Mouse (Mus musculus) brain, embryonic 14.5 days (tissue): Measurements from ENCODE around the gene Gnaq. TPM values are rescaled to one million over a fixed set of nuclear protein-coding genes. Genes with fewer than 3 reads are reported as not detected.

ENCODE experiments used
- DNase-seq: peaks from one replicate; pipeline ENCODE4 v3.0.0-alpha.2; 2011; ENCODE audit warnings: low read depth
- CTCF ChIP-seq: fragments of 200-500 bp; IDR thresholded peaks from 2 replicates; pipeline ENCODE4 v1.5.1; 2012; ENCODE audit warnings: inconsistent platforms, mild to moderate bottlenecking, moderate library complexity, borderline replicate concordance; ENCODE audit not compliant: insufficient read depth, insufficient read length; ENCODE audit errors: extremely low read depth
- POLR2A ChIP-seq: fragments of 200-500 bp; IDR thresholded peaks from 2 replicates; pipeline ENCODE4 v1.6.1; 2012; ENCODE audit warnings: mild to moderate bottlenecking, inconsistent platforms, borderline replicate concordance; ENCODE audit not compliant: poor library complexity, insufficient read depth, insufficient read length, severe bottlenecking; ENCODE audit errors: extremely low read depth
- polyA plus RNA-seq: library from polyadenylated mRNA; depleted of rRNA; stranded (reverse); fragments of >200 nt; gene quantifications from 2 replicates; pipeline ENCODE4 v1.2.3, GENCODE M21; 2012

Gene Gnaq
- polyA plus RNA-seq, 1 experiment: 83.4 TPM

DNA sequence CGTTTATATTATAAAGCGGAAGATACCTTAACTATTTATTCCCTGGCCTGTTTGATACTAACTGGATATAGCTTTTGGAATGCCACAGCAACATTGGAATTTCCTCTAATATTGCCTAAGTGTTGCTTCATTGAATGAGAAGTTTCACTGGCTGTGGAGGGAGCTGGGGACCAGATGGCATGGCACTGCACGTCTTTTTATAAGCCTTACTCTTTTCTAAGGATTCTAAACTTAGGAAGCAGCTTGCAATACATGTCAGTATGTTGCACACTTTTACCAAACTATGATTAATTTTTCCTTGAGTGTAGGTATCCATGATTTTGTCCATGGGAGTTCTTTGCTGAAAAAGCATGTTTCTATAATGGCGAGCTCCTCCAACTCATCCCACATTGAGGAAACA lies 87.3 kb downstream of the Gnaq start:
- no peak for DNase-seq
- TF ChIP-seq POLR2A (no peak), CTCF (no peak)

DNA sequence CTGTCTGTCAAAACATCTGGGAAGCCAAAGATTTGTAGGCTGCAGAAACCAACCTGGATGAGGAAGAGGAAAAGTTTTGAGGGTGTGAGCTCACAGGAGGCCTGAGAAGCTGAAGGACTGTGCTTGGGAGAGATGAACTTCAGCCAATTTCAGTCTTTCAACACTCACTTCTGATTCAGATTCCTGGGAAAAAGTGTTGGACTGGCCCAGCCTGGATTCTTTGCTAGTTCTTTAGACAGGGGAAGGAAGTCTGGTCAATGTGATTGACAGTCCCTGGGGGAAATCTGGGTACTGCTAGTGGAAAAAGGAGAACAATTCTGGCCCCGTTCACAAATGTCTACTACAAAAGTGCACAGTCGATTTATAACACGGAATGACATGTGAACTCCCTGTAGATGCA lies 89.9 kb downstream of the Gnaq start:
- no peak for TF ChIP-seq POLR2A
- no peak for TF ChIP-seq CTCF
- DNase-seq: no peak

DNA sequence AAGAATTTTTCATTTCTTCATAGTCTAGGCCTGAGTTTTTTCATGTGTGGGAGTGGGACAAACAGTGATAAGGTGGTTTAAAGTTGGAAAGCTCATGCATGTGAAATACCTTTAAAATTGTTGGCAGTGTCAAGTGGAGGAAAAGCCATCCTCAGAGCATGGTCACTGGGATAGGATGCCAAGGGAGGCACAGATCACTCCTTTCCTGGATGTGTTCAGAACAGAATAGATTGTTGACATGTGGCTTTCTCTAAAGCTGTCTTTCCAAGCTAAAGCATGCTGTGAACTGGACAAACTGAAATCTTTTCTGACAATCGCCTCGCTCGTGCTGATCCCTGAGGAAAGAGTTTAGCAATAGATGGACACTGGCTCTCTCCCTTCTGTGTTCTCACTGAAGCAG lies 90.5 kb downstream of the Gnaq start:
- TF ChIP-seq POLR2A (no peak), CTCF (no peak)
- no peak for DNase-seq

DNA sequence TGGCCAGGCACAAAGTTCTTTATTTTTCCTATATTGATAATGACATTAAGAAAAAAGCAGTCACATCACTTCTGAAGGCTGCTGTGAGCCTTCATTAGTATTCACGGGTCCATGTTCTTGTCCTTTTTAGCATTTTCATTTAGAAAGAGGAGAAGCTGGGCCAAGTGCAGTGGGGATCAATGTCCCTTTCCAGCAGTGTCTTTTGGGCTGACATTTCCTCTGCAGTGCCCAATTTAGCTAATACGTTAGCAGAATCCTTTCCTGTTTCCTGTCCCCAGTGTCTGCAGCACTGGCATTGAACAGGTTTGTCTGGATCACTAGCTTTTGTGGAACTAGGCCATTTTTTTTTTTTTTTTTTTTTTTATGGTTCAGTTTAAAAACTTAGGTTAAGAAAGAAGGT lies 92.2 kb downstream of the Gnaq start:
- TF ChIP-seq CTCF: no peak
- DNase-seq: no peak

DNA sequence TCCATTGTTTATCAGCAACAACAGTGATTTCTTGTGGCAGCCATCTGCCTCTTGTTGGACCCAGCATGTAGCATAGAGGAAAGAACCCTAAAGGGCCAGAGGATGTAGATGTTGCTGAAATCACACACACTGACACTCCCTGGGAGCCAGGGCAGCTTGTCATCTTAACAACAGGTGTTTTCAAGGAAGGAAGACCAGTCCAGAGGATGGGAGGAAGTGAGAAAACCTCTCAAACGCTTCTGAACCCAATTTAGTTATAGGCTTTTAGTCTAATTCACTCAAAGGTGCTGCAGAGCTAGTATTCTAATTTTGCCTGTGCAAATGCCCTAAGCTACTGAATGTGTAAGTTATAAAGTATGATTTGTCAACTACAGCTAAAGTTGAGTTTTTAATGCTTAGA lies 99.0 kb downstream of the Gnaq start:
- TF ChIP-seq POLR2A (no peak), CTCF (no peak)

DNA sequence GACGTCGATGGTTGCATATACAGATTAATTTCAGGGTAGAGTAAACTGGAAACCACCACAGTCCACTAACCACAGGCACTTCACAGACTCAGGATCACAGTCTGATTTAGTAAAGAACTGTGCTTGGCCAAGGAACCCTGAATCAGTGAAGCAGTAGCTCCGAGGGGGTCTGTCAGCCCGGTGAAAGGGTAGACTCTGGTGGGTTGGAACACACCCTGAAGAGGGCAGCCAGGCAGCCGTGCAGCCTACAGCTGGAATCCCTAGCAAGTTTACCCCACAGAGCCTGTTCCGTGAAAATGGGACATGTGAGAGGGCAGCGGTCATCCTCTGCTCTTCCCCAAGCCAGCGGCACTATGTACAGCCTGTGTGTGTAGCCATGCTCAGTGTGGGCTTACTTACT lies 103.0 kb downstream of the Gnaq start:
- TF ChIP-seq POLR2A: no peak
- TF ChIP-seq CTCF: no peak
- no peak for DNase-seq

More for the DNA sequence above, 99.0 kb downstream of the Gnaq start:
- DNase-seq: no peak

DNA sequence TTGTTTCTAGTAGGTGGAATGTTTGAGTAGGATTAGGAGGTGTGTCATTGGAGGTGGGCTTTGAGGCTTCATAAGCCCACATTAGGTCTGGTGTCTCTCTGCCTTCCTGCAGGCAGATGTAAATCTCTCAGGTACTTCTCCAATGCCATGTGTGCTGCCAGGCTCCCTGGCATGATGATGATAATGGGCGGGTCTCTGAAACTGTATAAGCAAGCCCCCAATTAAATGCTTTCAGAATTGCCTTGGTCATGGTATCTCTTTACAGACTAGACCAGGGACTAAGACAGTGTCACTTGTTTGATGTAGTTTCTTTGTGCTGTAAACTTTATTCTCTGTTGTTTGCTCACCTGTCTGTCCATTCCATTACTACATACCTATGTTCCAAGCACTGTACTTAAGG lies 104.4 kb downstream of the Gnaq start:
- TF ChIP-seq CTCF (no peak), POLR2A (no peak)
- DNase-seq: no peak

DNA sequence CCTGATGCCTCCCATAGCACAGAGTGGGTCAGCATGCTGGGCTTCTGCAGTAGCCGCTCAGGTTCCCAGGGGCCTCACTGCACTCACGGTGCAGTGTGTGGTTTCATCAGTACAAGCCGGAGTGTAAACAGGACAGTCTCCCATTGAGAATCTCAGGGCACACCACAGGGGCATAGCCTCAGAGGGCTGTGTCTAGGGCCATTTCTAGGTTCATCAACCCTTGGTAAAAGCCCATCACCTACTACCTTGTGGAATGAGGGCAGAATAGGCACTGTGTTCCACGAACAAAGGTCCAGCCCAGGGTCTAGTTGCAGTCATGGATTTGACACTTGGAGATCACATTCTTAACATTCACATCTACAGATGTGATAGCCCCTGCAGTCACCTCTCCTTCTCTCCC lies 105.4 kb downstream of the Gnaq start:
- DNase-seq: no peak
- TF ChIP-seq CTCF (no peak), POLR2A (no peak)

DNA sequence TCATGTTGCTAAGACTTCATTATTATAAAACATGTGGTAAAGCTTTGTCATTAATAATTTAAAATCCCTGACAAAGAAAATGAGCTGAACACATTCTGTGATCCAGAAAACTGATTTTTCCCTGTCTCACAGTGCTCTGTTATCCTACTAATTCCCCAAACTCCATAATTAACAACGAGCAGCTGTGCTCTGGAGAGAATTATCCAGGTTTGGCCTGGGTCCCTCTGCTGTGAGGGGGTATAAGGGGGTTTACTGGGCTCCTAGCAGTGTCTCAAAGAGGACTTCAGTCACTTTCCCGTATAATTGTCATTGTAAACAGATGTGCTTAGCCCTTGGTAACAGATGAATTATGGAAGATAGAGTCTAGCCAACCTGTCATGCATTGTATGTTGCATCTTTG lies 105.9 kb downstream of the Gnaq start:
- DNase-seq: peak; percentile 49
- no peak for TF ChIP-seq CTCF
- no peak for TF ChIP-seq POLR2A

DNA sequence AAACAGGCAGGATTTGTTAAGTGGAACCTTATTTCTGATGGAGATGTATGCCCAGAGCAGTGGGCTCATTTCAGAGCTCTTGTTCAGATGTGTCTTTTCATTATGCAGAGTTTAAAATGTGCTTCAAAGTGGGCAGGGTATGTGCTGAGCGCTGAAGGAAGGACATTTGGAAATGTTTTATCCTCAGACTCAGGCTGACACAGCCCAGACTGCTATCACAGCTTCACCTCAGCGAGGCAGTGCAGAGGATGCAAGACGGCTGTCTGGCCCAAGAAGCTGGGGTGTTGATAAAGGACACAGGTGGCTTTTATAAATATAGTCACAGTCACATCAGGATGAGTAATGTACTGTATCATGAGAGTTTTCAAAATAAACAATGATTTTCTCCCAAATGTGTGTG lies 110.1 kb downstream of the Gnaq start:
- TF ChIP-seq CTCF (no peak), POLR2A (no peak)
- DNase-seq: no peak

DNA sequence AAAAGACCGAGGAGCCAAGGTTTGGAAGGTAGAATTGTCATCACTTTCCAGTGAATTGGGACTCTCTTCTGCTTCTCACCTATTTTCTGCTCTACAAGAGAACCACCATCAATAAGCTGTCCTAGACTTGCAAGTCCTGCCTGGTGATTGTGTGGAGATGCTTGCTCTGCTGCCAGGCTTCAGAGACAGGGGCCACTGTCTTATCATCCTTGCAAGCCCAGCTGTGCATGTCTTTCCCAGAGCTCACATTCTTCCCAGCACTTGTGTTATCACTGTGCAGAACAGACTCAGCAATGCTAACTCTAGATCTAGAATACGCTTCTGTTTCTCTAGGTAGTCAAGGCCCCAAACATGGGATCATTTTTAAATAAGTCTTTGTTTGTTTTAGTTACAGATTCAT lies 116.4 kb downstream of the Gnaq start:
- TF ChIP-seq POLR2A (no peak), CTCF (no peak)
- DNase-seq: no peak

DNA sequence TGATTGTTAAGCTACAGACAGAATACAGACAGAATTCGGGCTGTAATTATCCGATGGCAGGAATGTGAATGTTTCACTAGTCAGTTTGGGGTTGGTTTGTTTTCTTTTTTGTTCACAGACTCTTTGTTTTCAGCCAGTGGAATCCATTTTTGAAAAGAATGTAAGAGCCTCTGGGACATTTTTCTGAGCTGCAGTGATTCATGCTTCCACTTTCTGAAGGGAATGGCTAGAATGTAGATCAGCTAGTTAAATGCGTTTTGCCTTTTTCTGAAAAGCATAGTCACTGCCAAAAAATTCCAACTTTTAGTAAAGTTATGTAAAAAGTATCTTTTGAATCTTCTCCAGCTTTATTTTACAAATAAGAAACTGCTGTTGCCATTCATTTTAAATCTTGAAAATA lies 118.3 kb downstream of the Gnaq start:
- no peak for DNase-seq
- no peak for TF ChIP-seq CTCF
- no peak for TF ChIP-seq POLR2A

DNA sequence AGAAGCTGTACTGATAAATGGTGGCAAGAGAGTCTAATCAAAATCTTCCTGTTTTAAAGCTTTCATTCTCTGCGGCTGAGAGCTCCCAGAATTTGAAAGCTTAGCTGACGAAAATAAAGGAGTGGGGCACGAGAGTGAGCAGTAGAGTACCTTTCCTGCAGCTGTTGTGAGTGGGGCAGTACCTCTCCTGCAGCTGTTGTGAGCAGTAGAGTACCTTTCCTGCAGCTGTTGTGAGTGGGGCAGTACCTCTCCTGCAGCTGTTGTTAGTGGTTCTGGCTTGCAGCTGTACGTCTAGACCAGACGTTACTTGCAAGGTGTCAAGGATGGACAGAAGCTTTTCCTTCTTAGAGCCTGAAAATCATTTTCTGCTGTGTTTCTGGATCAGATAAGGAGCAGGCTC lies 119.2 kb downstream of the Gnaq start:
- no peak for DNase-seq
- TF ChIP-seq CTCF: no peak

DNA sequence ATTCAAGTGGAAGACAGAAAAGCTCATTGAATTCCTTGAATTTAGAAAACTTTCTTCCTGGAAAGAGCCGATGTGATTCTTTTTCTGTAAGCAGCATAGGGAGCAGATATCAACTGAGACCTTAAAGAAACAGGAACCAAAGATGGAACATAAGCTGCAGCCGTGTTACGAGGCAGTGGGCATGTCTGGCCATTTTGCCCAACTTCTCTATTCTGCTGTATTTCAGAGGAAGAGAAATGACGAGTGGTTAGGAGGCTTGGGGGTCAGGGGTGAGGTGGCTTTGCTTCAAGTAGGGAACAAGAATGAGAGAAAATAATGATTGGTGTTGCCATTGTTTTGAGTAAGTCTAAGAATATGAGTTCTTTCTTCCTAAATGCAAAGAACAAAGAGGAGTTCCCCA lies 120.1 kb downstream of the Gnaq start:
- DNase-seq: no peak
- TF ChIP-seq CTCF (no peak), POLR2A (no peak)

DNA sequence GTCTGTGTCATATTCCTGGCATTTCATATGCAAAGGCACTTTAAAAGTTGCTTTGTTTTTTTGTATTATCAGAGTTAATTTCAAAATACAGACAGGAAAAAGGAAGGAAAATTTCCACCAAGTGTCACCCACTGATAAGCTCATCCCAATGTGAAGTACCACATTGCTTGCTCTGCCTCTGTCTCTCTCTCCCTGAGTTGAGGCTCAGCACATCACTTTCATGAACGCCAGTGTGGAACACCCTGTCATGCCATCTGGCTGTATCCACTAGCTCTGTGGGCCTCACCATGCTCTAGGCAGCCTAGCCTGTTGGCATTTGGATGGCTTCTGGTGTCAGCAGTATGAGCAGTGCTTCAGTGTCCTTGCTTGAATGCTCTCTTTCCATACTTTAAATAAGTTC lies 122.2 kb downstream of the Gnaq start:
- TF ChIP-seq POLR2A (no peak), CTCF (no peak)
- no peak for DNase-seq
